Mouse (Mus musculus) bone marrow macrophage, adult 2 months (primary cell): ENCODE results near the gene 1810009A15Rik.

ENCODE experiments used
- CTCF ChIP-seq: IDR thresholded peaks from 2 replicates; pipeline ENCODE4 v1.5.1; 2012; ENCODE audit warnings: low read depth, mild to moderate bottlenecking, low read length, moderate library complexity
- POLR2A ChIP-seq: IDR thresholded peaks from 2 replicates; pipeline ENCODE4 v1.6.1; 2012; ENCODE audit warnings: mild to moderate bottlenecking, low read depth, low read length, borderline replicate concordance

DNA sequence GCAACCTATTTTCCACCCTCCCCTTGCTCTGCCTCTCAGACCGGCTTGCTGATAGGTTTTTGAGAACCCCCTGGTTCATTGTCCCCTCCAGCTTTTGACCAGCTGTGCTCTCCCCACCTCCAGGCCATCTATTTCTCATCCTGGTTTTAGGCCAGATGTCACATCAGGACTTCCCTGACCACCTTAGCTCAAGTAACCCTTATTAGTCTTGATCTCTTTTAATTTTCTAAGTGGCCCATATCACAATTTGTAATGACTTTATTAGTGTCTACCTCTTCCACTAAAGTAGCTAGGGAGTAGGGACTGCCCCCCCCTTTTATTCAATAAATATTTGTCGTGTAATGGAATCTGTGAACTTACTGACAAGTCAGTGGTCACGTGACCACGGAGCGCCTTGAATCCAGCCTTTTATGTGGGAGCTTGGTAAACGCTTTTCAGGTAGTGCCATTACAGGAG is 32.2 kb downstream of the 1810009A15Rik start:
- TF ChIP-seq POLR2A = no peak; the same call in 1 of the 2 replicates
- TF ChIP-seq CTCF = no peak
